Mouse (Mus musculus) hindbrain, postnatal 0 days (tissue): ENCODE measurements around the gene Adnp. TPM values are rescaled to one million over a fixed set of nuclear protein-coding genes. Genes with fewer than 3 reads are reported as not detected.
A peak's percentile ranks its signal among the peaks of the same experiment; 100 is the strongest.
"Not testable (repeated sequence)": the region's sequence is repeated elsewhere in the genome, so short reads cannot be mapped to it uniquely, and the experiment has no call there.

ENCODE experiments used
- ATAC-seq: fragments of 200-750 bp; cut with Nextera tagmentation; 2 replicates; pipeline ENCODE4 v1.8.0; 2017; ENCODE audit warnings: mild to moderate bottlenecking, moderate TSS enrichment, moderate library complexity
- DNase-seq: peaks from one replicate; pipeline ENCODE4 v3.0.0-alpha.2; 2015; ENCODE audit warnings: low spot score
- H3K27ac ChIP-seq: fragments of 300-500 bp; sonication (generic); 2 replicates; pipeline ENCODE4 v1.5.1; 2014; ENCODE audit warnings: mild to moderate bottlenecking
- H3K27me3 ChIP-seq: fragments of 300-500 bp; sonication (generic); 2 replicates; pipeline ENCODE4 v1.6.1; 2014; ENCODE audit warnings: low read length, mixed read lengths; ENCODE audit not compliant: insufficient read depth
- H3K36me3 ChIP-seq: fragments of 300-500 bp; sonication (generic); 2 replicates; pipeline ENCODE4 v1.6.1; 2014; ENCODE audit warnings: low read length, mixed read lengths; ENCODE audit not compliant: insufficient read depth
- H3K4me1 ChIP-seq: fragments of 300-500 bp; sonication (generic); 2 replicates; pipeline ENCODE4 v1.6.1; 2014; ENCODE audit warnings: antibody characterized with exemption, low read length, mixed read lengths; ENCODE audit not compliant: insufficient read depth
- H3K4me2 ChIP-seq: fragments of 300-500 bp; sonication (generic); 2 replicates; pipeline ENCODE4 v1.6.1; 2014; ENCODE audit warnings: low read depth, mild to moderate bottlenecking, low read length, moderate library complexity, mixed read lengths
- H3K4me3 ChIP-seq: fragments of 300-500 bp; sonication (generic); 2 replicates; pipeline ENCODE4 v1.5.1; 2014; ENCODE audit warnings: low read length
- H3K9ac ChIP-seq: fragments of 300-500 bp; sonication (generic); replicated peaks from 2 replicates; pipeline ENCODE4 v1.6.1; 2014; ENCODE audit warnings: mild to moderate bottlenecking, low read length, moderate library complexity, mixed read lengths
- H3K9me3 ChIP-seq: fragments of 300-500 bp; sonication (generic); 2 replicates; pipeline ENCODE4 v1.6.1; 2016; ENCODE audit warnings: low read length, mixed read lengths
- CTCF ChIP-seq: IDR thresholded peaks from 2 replicates; pipeline ENCODE4 v1.5.1; 2016; ENCODE audit warnings: antibody characterized with exemption, control low read depth, low read depth
- WGBS: fragments of 180-500 bp; shearing (Covaris S2); extraction: QIAGEN DNeasy Blood & Tissue Kit; methylation state at CpG from one replicate; pipeline ENCODE4 v1.1.7; 2014; 5-methylcytosine and 5-hydroxymethylcytosine counted together
- polyA plus RNA-seq: library from polyadenylated mRNA; unstranded; fragments of >200 nt; fragmentation: Nextera tagmentation; extraction: Ambion mirVana; gene quantifications from 2 replicates; pipeline ENCODE4 v1.2.1, GENCODE M21; 2015
- total RNA-seq: library from RNA; depleted of rRNA; stranded (reverse); fragments of >200 nt; gene quantifications from 2 replicates; pipeline ENCODE4 v1.2.3, GENCODE M21; 2014

Adnp gene
- total and polyA plus RNA-seq, 2 experiments from 2014 or later, result 14.1 to 47.1 TPM

DNA sequence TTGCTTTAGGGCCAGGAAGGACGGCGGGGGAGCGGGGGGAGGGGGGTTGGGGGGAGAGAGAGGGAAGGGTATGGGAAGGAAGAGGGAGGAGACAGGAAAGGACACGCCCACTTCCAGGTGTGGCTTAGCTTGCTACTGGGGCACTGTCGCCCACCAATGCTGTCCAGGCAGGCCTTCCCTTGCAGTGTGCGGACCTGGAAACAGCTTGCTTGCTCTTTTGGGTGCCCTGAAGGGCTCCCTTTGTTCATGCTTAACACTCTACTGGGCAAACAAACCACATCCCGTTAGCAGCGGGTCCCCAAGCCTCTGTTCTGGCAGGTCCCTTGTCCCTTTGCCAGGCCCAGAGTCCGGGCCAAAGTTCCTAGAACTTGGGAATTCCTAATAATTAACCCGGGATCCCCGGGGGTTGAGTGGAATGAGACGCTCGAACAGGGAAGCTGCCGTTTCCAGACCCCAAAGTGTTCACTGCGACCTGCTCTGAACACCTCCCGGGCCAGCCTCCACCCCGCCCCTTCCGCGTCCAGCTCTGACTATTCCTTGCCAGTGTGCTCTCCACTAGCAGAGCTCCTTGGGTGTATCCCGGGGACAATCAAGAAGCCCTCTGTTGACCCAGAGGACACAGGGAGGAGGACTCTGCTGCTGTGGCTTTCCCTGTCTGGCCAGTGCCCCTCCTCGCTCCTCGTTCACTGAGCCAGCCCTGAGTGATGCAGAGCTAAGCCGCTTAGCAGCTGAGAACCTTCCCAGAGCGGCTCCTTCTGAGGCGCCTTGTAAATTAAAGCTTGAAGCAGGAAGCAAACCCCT, 47.8 kb downstream of the Adnp start:
- no peaks in the 10 kb centered on the region for H3K27me3 ChIP-seq
- ATAC-seq (peak; percentile 48; the same call in 1 of the 2 replicates), DNase-seq (peak; percentile 44)
- H3K4me1 ChIP-seq, result 0 out of 2 replicates have a peak, but pooled peaks cover 1% of the 10 kb centered on the region
- no peak overlapping the region for H3K27ac ChIP-seq
- no peaks in the 10 kb centered on the region for H3K9me3 ChIP-seq
- 8% methylated on average over 24 of the region's 25 CpGs for WGBS
- H3K4me2 ChIP-seq, result peak overlapping the region; percentile 44
- no peak overlapping the region for H3K4me3 ChIP-seq
- no peak for TF ChIP-seq CTCF
- H3K9ac ChIP-seq, result no peak overlapping the region
- H3K36me3 ChIP-seq, result no peaks in the 10 kb centered on the region

DNA sequence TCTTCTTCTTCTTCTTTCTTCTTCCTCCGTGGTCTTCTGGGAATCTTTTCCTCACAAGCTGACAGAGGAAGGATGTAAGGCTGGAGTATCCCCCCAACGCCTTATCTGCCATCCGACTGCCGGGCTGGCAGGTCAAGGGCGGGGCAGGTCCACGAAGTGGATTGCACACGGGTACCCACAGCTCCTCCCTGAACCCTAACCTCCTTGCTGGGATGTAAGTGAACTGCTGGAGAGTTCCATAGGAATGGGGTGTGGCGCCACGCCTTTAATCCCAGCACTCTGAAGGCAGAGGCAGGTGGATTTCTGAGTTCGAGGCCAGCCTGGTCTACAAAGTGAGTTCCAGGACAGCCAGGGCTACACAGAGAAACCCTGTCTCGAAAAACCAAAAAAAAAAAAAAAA, 48.9 kb downstream of the Adnp start:
- not testable (repeated sequence) for H3K36me3 ChIP-seq, DNase-seq
- 53% methylated on average over 9 of the region's 11 CpGs for WGBS

DNA sequence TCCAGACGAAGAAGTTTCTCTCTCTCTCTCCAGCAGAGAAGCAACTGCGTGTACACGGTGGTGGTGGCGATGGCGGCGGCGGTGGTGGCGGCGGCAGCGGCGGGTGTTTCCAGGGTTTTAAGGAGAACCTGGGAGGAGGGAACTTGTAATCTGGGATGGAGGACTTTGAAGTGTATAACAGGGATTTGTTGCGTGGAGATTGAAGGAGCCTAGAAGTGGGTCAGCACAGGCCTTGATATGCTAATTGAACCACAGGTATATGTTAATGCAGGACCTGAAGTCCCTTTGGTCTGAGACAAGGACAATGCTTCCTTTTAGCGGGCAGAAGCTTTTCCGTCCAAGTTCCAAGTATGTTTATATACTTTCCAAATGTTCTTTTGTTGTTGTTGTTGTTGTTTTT, 50.6 kb downstream of the Adnp start:
- Histone ChIP-seq H3K4me1 (0 out of 2 replicates have a peak, but pooled peaks cover 4% of the 10 kb centered on the region), H3K9me3 (no peaks in the 10 kb centered on the region), H3K27me3 (no peaks in the 10 kb centered on the region), H3K27ac (no peak overlapping the region), H3K9ac (no peak overlapping the region), H3K36me3 (no peaks in the 10 kb centered on the region), H3K4me3 (no peak overlapping the region), H3K4me2 (no peak overlapping the region)
- 39% methylated on average over 14 of the region's 14 CpGs for WGBS
- ATAC-seq, result no peak
- no peak for TF ChIP-seq CTCF
- DNase-seq, result no peak

More for the DNA sequence above, 48.9 kb downstream of the Adnp start:
- not testable (repeated sequence) for H3K9me3 ChIP-seq, H3K27ac ChIP-seq, H3K4me1 ChIP-seq, H3K27me3 ChIP-seq, H3K4me2 ChIP-seq, H3K9ac ChIP-seq, H3K4me3 ChIP-seq, ATAC-seq

DNA sequence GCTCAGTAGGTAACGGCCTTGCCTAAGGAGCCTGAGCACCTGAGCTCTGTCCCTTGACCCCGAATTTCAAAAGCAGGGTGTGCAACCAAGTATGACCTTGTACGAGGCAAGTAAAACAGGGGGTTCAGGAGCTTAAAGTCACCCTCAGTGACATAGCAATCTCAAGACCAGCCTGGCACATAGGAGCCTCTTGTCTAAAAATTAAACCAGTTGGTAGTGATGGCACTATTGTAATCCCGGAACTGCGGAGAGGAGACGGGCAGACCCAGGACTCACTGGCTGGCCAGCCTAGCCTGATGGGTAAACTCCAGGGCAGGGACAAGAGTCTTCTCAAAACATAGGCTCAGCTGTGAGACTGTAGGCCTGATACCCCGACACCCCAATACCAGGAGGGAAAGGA, 51.2 kb downstream of the Adnp start:
- 84% methylated on average over 7 of the region's 7 CpGs for WGBS
- H3K36me3 ChIP-seq, result no peaks in the 10 kb centered on the region
- ATAC-seq (no peak), DNase-seq (no peak)
- no peaks in the 10 kb centered on the region for H3K9me3 ChIP-seq
- H3K4me1 ChIP-seq, result 0 out of 2 replicates have a peak, but pooled peaks cover 4% of the 10 kb centered on the region
- H3K9ac ChIP-seq, result no peak overlapping the region
- no peaks in the 10 kb centered on the region for H3K27me3 ChIP-seq
- TF ChIP-seq CTCF, result no peak
- no peak overlapping the region for H3K4me2 ChIP-seq
- H3K27ac ChIP-seq, result no peak overlapping the region
- no peak overlapping the region for H3K4me3 ChIP-seq

DNA sequence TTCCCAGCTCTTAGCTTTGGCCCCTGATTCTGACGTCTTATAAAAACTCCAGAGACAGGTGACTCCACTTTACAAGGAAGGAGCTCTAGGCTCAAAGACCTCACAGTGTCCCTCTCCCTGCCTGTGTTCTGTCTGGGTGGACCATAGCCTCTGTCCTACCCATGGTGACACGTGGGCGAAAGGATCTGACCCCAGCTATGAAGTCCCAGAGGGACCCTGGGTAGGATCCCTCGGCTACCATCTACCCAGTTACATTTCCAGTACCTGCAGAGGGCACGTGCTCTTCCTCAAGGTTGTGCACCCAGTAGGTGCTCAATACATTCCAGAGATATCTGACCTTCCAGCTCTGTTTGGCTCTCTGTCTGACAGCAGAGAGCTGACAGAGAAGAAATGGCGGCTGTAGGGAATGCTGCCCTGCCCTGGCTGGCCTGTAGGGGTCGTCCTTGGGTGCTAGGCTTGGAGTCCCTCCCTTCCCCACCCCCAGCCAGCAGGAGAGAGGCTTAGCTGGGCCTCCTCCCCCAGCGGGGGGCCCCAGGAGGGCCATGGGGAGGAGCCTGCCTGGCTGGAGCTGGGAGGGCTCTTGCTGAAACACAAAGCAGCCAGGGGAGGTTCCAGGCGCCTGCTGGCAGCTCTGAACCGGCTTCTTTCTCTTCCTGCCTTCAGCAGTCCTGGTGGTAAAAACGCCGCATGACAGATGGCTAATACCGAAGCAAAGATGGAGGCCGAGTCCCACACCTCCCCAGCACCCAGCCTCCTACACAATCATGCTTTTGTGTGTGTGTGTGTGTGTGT, 52.6 kb downstream of the Adnp start:
- Histone ChIP-seq H3K4me2 (0 out of 2 replicates have a peak overlapping the region, but pooled peaks have one; percentile 18), H3K4me1 (0 out of 2 replicates have a peak, but pooled peaks cover 4% of the 10 kb centered on the region), H3K36me3 (no peaks in the 10 kb centered on the region)

DNA sequence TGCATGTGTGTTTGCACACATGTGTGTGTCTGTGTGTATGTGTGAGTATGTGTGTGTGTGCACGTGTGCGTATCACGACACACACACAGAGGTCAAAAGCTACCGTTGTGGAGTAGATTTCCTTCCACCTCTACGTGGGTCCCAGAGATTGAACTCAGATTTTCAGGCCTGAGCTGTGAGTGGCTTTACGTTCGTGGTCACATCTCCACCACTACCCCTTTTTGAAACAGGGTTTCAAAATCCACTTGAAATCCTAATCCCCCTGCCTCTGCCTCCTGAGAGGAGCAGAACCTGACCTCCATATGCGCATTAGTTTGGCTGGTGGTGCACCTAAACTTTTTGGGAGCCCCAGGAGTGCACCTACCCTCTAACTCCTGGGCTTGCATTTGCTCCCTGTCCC, 57.7 kb downstream of the Adnp start:
- ATAC-seq (no peak), DNase-seq (no peak)
- Histone ChIP-seq H3K4me1 (0 out of 2 replicates have a peak, but pooled peaks cover 4% of the 10 kb centered on the region), H3K36me3 (no peaks in the 10 kb centered on the region), H3K9ac (no peak overlapping the region), H3K4me2 (no peak overlapping the region), H3K27me3 (no peaks in the 10 kb centered on the region), H3K27ac (no peak overlapping the region), H3K9me3 (no peaks in the 10 kb centered on the region), H3K4me3 (no peak overlapping the region)
- WGBS, result 91% methylated on average over 8 of the region's 8 CpGs
- no peak for TF ChIP-seq CTCF

More for the DNA sequence above, 52.6 kb downstream of the Adnp start:
- H3K27me3 ChIP-seq, result no peaks in the 10 kb centered on the region
- peak; percentile 70 for TF ChIP-seq CTCF
- peak overlapping the region; percentile 32; the same call in 1 of the 2 replicates for H3K27ac ChIP-seq
- ATAC-seq (peak; percentile 85), DNase-seq (peak; percentile 89)
- 25% methylated on average over 14 of the region's 14 CpGs for WGBS
- no peak overlapping the region for H3K9ac ChIP-seq
- H3K9me3 ChIP-seq, result no peaks in the 10 kb centered on the region
- no peak overlapping the region for H3K4me3 ChIP-seq
